In genomic region chr13:55444937-55445315, GRCm38 (mm10) we compare ENCODE assay signal across 8 mouse cellular contexts. TPM values are rescaled to one million over a fixed set of nuclear protein-coding genes. Genes with fewer than 3 reads are reported as not detected.
DNase-seq lines count a peak whose midpoint lies in the region; ATAC-seq lines count a peak whose summit lies in the region.

Gene Grk6, plus strand, starts transcription at chr13:55445072.

- WGBS in heart, embryonic 14.5 days: under 1% methylated on average over 34 of the region's 35 CpGs
- 1% methylated on average over 34 of the region's 35 CpGs for WGBS in liver, embryonic 13.5 days (ENCODE audit: insufficient replicate concordance)
- under 1% methylated on average over 35 of the region's 35 CpGs for WGBS in stomach, embryonic 16.5 days

- H3K4me2 ChIP-seq in heart, embryonic 14.5 days (ENCODE audit: low read length): peak within 1 kb of the TSS; percentile 89
- peak within 1 kb of the TSS; percentile 88 for H3K4me2 ChIP-seq in liver, embryonic 13.5 days
- peak within 1 kb of the TSS; percentile 97 for H3K4me2 ChIP-seq in stomach, embryonic 16.5 days (ENCODE audit: low read depth, low read length)

- H3K4me1 ChIP-seq in heart, embryonic 14.5 days (ENCODE audit: control insufficient read depth in 2 of 2, insufficient read depth in 2 of 2, low read length in 2 of 2): peaks cover 4 to 26% of the 10 kb centered on the region in 2 experiments
- H3K4me1 ChIP-seq in liver, embryonic 13.5 days (replicated peaks): peaks cover 56% of the 10 kb centered on the region
- H3K4me1 ChIP-seq in stomach, embryonic 16.5 days (ENCODE audit: control insufficient read depth, insufficient read depth, low read length): peaks cover 25% of the 10 kb centered on the region

- H3K9ac ChIP-seq in heart, embryonic 14.5 days (ENCODE audit: low read length): peak within 1 kb of the TSS; percentile 94
- peak within 1 kb of the TSS; percentile 95 for H3K9ac ChIP-seq in liver, embryonic 13.5 days
- H3K9ac ChIP-seq in stomach, embryonic 16.5 days (ENCODE audit: low read length): peak within 1 kb of the TSS; percentile 95

- H3K27me3 ChIP-seq in heart, embryonic 14.5 days (ENCODE audit: control insufficient read depth, insufficient read depth, low read length): no peaks in the 10 kb centered on the region
- H3K27me3 ChIP-seq in liver, embryonic 13.5 days: no peaks in the 10 kb centered on the region
- H3K27me3 ChIP-seq in stomach, embryonic 16.5 days (ENCODE audit: control insufficient read depth, insufficient read depth, low read length): no peaks in the 10 kb centered on the region

- peak within 1 kb of the TSS; percentile 93 to 99 for H3K27ac ChIP-seq in heart, embryonic 14.5 days (replicated peaks in 1 of 2; ENCODE audit: control insufficient read depth in 1 of 2, insufficient read depth in 1 of 2, low read depth in 2 of 2, low read length in 2 of 2)
- peak within 1 kb of the TSS; percentile 97 for H3K27ac ChIP-seq in liver, embryonic 13.5 days
- H3K27ac ChIP-seq in stomach, embryonic 16.5 days (ENCODE audit: low read length): peak within 1 kb of the TSS; percentile 99

- DNase-seq in c-Kit-negative CD71-positive TER-119-positive erythroid progenitor cells, embryonic 14.5 days (ENCODE audit: low read depth, low spot score): peak; percentile 99
- DNase-seq in fibroblast of lung, adult 2 months (ENCODE audit: low read depth): peak; percentile 98
- DNase-seq in kidney, postnatal 14 days: peak; percentile 100
- DNase-seq in liver, embryonic 13.5 days: peak; percentile 99
- peak; percentile 99 for DNase-seq in neural tube, embryonic 10.5 days (ENCODE audit: extremely low spot score, low spot score)

- peak within 1 kb of the TSS; percentile 78 to 95 for H3K4me3 ChIP-seq in heart, embryonic 14.5 days (ENCODE audit: control insufficient read depth in 1 of 2, insufficient read depth in 1 of 2, low read depth in 1 of 2, low read length in 2 of 2)
- H3K4me3 ChIP-seq in liver, embryonic 13.5 days (replicated peaks): peak within 1 kb of the TSS; percentile 84
- peak within 1 kb of the TSS; percentile 92 for H3K4me3 ChIP-seq in stomach, embryonic 16.5 days (replicated peaks; ENCODE audit: low read length)

- H3K36me3 ChIP-seq in heart, embryonic 14.5 days (ENCODE audit: control insufficient read depth, insufficient read depth, low read length): peaks cover 4% of the 10 kb centered on the region; the same call in 1 of the 2 replicates
- peaks cover 16% of the 10 kb centered on the region for H3K36me3 ChIP-seq in liver, embryonic 13.5 days
- no peaks in the 10 kb centered on the region for H3K36me3 ChIP-seq in stomach, embryonic 16.5 days (ENCODE audit: control insufficient read depth, insufficient read depth, low read length)

- no peaks in the 10 kb centered on the region for H3K9me3 ChIP-seq in heart, embryonic 14.5 days (ENCODE audit: control insufficient read depth, low read length)
- H3K9me3 ChIP-seq in liver, embryonic 13.5 days (replicated peaks): no peaks in the 10 kb centered on the region
- no peaks in the 10 kb centered on the region for H3K9me3 ChIP-seq in stomach, embryonic 16.5 days (replicated peaks; ENCODE audit: control insufficient read depth, low read length)

- peak; percentile 82 for ATAC-seq in CD4-positive, CD25-positive, alpha-beta regulatory T cell, adult 4 months
- ATAC-seq in heart, embryonic 14.5 days (ENCODE audit: insufficient number of reproducible peaks, insufficient read depth, low FRiP score, low read depth): peak; percentile 97
- peak; percentile 90 for ATAC-seq in liver, embryonic 13.5 days (ENCODE audit: low read depth)
- peak; percentile 96 for ATAC-seq in stomach, embryonic 16.5 days (ENCODE audit: insufficient read depth, low FRiP score)

RNA-seq across cellular contexts. Expression of gene Grk6, which starts in this region (rescaled TPM):
- 10 to 100 TPM; 26.4 to 36.7 TPM for polyA plus RNA-seq in CD4-positive, CD25-positive, alpha-beta regulatory T cell, adult 4 months (2017; shearing (Covaris generic))
- polyA plus RNA-seq in heart, embryonic 14.5 days (2014; fragmentation: Nextera tagmentation; extraction: Ambion mirVana): 20.6 and 23.6 TPM in 2 replicates
- polyA plus RNA-seq in liver, embryonic 13.5 days (2015; fragmentation: Nextera tagmentation; extraction: Ambion mirVana): 23.7 and 25.2 TPM in 2 replicates
- 14.6 TPM in 2 replicates for polyA plus RNA-seq in stomach, embryonic 16.5 days (2015; fragmentation: Nextera tagmentation; extraction: Ambion mirVana)

Comparison
In these comparisons a context has a peak if more than half of its experiments do, and no peak if none do; other contexts are left out.
1. Peak in every context shown above with its lines: DNase-seq, ATAC-seq, H3K4me3 ChIP-seq and H3K27ac ChIP-seq.